Mouse (Mus musculus): ENCODE results near the gene Olfr441. TPM values are rescaled to one million over a fixed set of nuclear protein-coding genes. Genes with fewer than 3 reads are reported as not detected.
"Not testable (repeated sequence)": the region's sequence is repeated elsewhere in the genome, so short reads cannot be mapped to it uniquely, and the experiment has no call there.

The Olfr441 gene
- polyA plus RNA-seq (2016; fragmentation: Nextera tagmentation; extraction: Ambion mirVana) = not detected in 2 replicates

DNA sequence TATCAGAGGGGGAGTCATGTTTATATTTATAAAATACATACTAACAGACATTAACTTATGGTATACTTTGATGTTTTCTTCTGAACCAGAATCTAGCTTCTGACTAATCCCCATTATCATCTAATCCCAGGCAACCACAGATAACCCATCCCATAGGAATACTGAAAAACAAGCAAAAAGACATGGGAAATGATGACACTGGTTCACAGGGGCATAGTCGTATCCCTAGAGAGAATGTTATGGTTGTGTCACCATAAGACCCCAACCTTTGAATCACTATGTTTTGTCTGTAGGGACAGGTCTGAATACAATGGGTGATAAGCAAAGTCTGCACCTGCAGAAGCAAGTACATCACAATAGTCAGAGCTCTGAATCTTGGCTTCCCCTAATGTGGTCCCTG is at the start of gene Olfr441:
Gene Olfr441 (plus strand): TSS at position 301 of the 400 bp plus-strand sequence.
- WGBS = 73% methylated on average over 1 of the region's 1 CpGs
- H3K9me3 ChIP-seq; H3K27ac ChIP-seq; H3K4me3 ChIP-seq; H3K4me1 ChIP-seq; H3K36me3 ChIP-seq; DNase-seq (ENCODE audit: low spot score); H3K27me3 ChIP-seq (ENCODE audit: insufficient read depth, poor library complexity, severe bottlenecking): not testable (repeated sequence)

- Histone ChIP-seq H3K4me1 (no peaks in the 10 kb centered on the region), H3K36me3 (no peaks in the 10 kb centered on the region), H3K4me3 (no peak overlapping the region), H3K9me3 (no peaks in the 10 kb centered on the region), H3K27me3 (ENCODE audit: insufficient read depth, poor library complexity, severe bottlenecking) (no peaks in the 10 kb centered on the region), H3K27ac (no peak overlapping the region)
- DNase-seq (ENCODE audit: low spot score) = no peak
- 19% methylated on average over 2 of the region's 2 CpGs for WGBS
Measured at GRCm38 (mm10) chr6:43078750-43079149, 27.4 kb upstream of the Olfr441 start.

GRCm38 (mm10) chr6:43081405-43081804 is 24.8 kb upstream of the Olfr441 start:
- not testable (repeated sequence) for H3K27ac ChIP-seq; H3K36me3 ChIP-seq; H3K4me3 ChIP-seq; DNase-seq (ENCODE audit: low spot score); H3K4me1 ChIP-seq; H3K27me3 ChIP-seq (ENCODE audit: insufficient read depth, poor library complexity, severe bottlenecking); H3K9me3 ChIP-seq

GRCm38 (mm10) chr6:43146267-43146666 is 40.1 kb downstream of the Olfr441 start, which contains the start of gene Olfr237-ps1:
TSS of gene Olfr237-ps1 (plus strand) at chr6:43146567.
- not testable (repeated sequence) for H3K27ac ChIP-seq; H3K27me3 ChIP-seq (ENCODE audit: insufficient read depth, poor library complexity, severe bottlenecking); H3K36me3 ChIP-seq; DNase-seq (ENCODE audit: low spot score); H3K9me3 ChIP-seq; H3K4me1 ChIP-seq; H3K4me3 ChIP-seq
- WGBS = 77% methylated on average over 2 of the region's 2 CpGs

DNA sequence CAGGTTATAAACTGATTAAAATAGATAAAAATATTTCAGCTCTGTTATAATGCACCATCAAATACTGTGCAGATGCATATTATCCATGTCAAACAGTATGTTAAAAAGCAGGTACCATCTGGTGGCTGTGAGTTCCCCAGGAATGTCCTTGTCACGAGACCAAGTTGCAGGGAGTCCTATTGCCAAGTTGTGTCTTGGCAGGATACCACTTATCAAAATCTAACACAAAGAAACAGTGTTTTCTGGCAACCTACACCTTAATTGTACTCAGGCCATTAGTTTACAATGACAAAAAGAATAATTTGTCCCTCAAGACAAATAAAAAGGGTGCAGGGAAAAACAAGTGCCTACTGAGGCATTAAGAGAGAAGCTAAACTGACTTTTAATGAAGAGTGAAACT is 53.3 kb downstream of the Olfr441 start:
- Histone ChIP-seq H3K9me3 (no peaks in the 10 kb centered on the region), H3K36me3 (no peaks in the 10 kb centered on the region), H3K4me1 (no peaks in the 10 kb centered on the region), H3K27me3 (ENCODE audit: insufficient read depth, poor library complexity, severe bottlenecking) (no peaks in the 10 kb centered on the region), H3K27ac (no peak overlapping the region), H3K4me3 (no peak overlapping the region)
- DNase-seq (ENCODE audit: low spot score) = no peak
- WGBS = 60% methylated on average over 1 of the region's 1 CpGs

GRCm38 (mm10) chr6:43162982-43163381 is 56.8 kb downstream of the Olfr441 start, which contains the start of gene Olfr437:
TSS of gene Olfr437 (plus strand) at chr6:43163282.
- H3K9me3 ChIP-seq = no peaks in the 10 kb centered on the region
- no peaks in the 10 kb centered on the region for H3K27me3 ChIP-seq (ENCODE audit: insufficient read depth, poor library complexity, severe bottlenecking)
- H3K4me3 ChIP-seq = no peak within 1 kb of the TSS
- no peaks in the 10 kb centered on the region for H3K4me1 ChIP-seq
- H3K36me3 ChIP-seq = no peaks in the 10 kb centered on the region
- WGBS = 69% methylated on average over 3 of the region's 3 CpGs
- DNase-seq (ENCODE audit: low spot score) = no peak
- no peak within 1 kb of the TSS for H3K27ac ChIP-seq

DNA sequence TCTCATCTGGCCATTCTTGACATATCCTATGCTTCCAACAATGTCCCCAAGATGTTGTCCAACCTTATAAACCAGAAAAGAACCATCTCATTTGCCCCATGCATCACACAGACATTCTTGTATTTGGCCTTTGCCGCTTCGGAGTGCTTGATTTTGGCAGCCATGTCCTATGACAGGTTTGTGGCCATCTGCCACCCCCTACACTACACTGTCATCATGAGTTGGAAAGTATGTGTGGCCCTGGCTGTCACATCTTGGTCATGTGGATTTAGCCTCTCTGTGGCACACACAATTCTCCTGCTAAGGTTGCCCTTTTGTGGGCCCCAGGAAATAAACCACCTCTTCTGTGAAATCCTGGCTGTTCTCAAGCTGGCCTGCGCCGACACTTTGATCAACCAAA is 61.1 kb downstream of the Olfr441 start:
- no peak overlapping the region for H3K4me3 ChIP-seq
- no peaks in the 10 kb centered on the region for H3K36me3 ChIP-seq
- H3K9me3 ChIP-seq = no peaks in the 10 kb centered on the region
- DNase-seq (ENCODE audit: low spot score) = no peak
- H3K4me1 ChIP-seq = no peaks in the 10 kb centered on the region
- H3K27me3 ChIP-seq (ENCODE audit: insufficient read depth, poor library complexity, severe bottlenecking) = no peaks in the 10 kb centered on the region
- H3K27ac ChIP-seq = no peak overlapping the region
- 91% methylated on average over 4 of the region's 4 CpGs for WGBS

Other genes with a start within 250 kb of the Olfr441 start
- not detected in 2 replicates for gene Olfr448, start 215.9 kb upstream of the Olfr441 start, polyA plus RNA-seq (2016; fragmentation: Nextera tagmentation; extraction: Ambion mirVana)
- gene Olfr447, start 197.5 kb upstream of the Olfr441 start, polyA plus RNA-seq (2016; fragmentation: Nextera tagmentation; extraction: Ambion mirVana) = not detected in 2 replicates
- not detected in 2 replicates for gene Olfr446, start 185.0 kb upstream of the Olfr441 start, polyA plus RNA-seq (2016; fragmentation: Nextera tagmentation; extraction: Ambion mirVana)
- not detected in 2 replicates for gene Olfr444, start 157.3 kb upstream of the Olfr441 start, polyA plus RNA-seq (2016; fragmentation: Nextera tagmentation; extraction: Ambion mirVana)
- gene Olfr237-ps1, start 40.2 kb downstream of the Olfr441 start, polyA plus RNA-seq (2016; fragmentation: Nextera tagmentation; extraction: Ambion mirVana) = not detected in 2 replicates
- not detected in 2 replicates for gene Olfr437, start 56.9 kb downstream of the Olfr441 start, polyA plus RNA-seq (2016; fragmentation: Nextera tagmentation; extraction: Ambion mirVana)
- not detected in 2 replicates for gene Olfr13, start 65.8 kb downstream of the Olfr441 start, polyA plus RNA-seq (2016; fragmentation: Nextera tagmentation; extraction: Ambion mirVana)
- gene Olfr435, start 90.8 kb downstream of the Olfr441 start, polyA plus RNA-seq (2016; fragmentation: Nextera tagmentation; extraction: Ambion mirVana) = not detected in 2 replicates
- not detected in 2 replicates for gene Olfr434, start 106.7 kb downstream of the Olfr441 start, polyA plus RNA-seq (2016; fragmentation: Nextera tagmentation; extraction: Ambion mirVana)
- not detected in 2 replicates for gene Olfr47, start 125.2 kb downstream of the Olfr441 start, polyA plus RNA-seq (2016; fragmentation: Nextera tagmentation; extraction: Ambion mirVana)
- 6.8 and 7.8 TPM in 2 replicates for gene Arhgef5, start 159.2 kb downstream of the Olfr441 start, polyA plus RNA-seq (2016; fragmentation: Nextera tagmentation; extraction: Ambion mirVana)
- gene Nobox, start 203.2 kb downstream of the Olfr441 start, polyA plus RNA-seq (2016; fragmentation: Nextera tagmentation; extraction: Ambion mirVana) = not detected in 2 replicates

All from heart, embryonic 10.5 days (tissue).